Mouse (Mus musculus): ENCODE data around the gene Mical3.

Mical3 gene

DNA sequence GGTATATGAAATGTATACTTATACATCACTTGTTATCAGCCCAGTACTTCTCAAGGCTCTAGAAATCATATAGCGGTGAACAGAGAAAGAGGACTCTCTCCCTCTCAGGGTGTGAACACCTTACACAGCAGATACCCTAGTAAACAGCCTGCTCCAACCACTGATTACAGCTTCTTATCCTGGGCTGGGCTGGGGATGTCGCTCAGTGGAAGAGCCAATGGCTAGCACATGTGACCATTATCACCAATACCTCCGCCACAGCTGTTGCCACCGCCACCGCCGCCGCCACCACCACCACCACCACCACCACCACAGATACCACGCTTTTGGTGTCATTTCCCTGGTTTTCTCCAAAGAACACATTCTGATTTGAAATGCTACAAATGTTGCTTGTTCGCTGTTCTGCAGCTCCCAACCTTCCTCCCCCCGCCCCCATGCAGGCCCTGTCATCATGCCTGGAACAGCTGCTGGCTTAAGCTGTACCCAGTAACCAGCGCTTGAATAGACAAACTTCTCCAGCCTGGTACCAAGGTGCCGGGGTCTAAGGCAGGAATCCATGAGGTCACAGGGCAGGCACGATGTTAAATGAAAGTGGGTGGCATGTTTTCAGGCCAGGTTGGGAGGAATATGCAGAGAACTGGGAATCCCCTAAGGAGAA lies 78.7 kb downstream of the Mical3 start:
- no peak for DNase-seq (ENCODE audit: low spot score)

DNA sequence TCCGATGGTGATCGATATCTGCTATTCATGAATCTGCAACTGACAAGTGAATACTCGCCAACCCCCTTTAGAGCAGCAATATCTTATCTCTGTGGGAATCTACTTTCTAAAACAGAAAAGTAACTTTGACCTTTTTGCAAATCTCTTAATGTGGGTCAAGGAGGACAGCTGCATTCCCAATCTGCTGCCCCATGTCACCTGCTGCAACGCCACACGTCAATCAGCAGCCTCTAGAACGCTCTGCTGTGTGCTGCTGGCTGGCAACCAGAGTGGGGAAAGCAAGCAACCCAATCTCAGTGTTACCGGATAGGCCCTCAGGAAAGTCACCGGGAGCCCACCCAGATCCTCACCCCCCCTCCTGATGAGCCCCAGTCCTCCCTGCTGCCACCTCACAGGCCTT lies 79.4 kb downstream of the Mical3 start:
- DNase-seq (ENCODE audit: low spot score), result no peak

DNA sequence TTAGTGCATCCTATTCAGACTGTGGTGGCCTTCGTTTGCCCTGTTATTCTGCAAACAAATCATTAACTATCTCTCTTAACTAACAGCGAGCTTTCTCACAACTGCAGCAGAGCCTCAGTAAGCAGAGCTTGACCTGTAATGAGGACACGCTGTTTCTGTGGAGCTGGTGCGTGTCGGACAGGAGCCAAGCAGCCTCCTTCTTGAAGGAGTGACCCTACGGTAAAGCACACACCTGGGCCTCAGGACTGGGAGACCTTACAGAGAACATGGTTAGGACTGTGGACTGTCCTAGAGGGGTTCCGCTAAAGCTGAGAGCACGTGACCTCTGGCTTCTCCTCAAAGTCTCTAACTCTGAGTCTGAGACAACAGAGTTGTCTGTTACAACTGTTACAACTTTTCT lies 82.1 kb downstream of the Mical3 start:
- peak; percentile 36 for DNase-seq (ENCODE audit: low spot score)

DNA sequence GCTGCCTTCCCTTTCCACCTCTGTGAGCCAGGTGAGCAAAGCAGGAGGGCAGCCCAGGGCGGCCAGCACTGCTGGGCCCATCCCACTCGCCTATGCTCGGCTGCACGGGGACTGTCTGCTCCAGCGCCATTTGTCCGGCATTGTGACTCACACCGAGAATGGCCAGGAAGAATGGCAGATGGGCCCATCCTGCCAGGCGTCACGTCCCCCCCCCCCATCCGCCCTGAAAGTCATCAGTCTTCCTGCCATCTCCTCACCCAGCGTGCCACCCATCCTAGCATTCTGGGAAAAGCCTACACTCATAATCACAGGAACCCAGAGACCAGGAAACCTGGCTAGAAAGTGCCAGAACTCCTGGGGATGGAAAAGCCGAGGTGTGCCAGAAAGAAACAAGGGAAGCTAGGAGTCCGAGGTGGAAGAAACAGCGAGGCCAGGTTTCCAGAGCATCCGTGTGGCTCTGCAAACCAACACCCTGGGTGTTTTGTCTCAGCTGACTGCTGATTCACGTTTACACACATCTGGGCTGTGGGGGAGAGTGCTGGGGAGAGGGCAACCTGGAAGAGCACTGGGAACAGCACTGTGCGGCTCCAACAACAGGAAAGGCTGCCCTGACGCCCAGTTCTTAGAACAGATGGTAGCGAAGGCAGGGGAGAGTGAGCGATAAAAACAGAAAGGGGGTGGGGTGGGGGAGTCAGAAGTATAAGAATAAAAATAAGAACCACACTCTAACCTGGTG lies 85.3 kb downstream of the Mical3 start:
- no peak for DNase-seq (ENCODE audit: low spot score)

DNA sequence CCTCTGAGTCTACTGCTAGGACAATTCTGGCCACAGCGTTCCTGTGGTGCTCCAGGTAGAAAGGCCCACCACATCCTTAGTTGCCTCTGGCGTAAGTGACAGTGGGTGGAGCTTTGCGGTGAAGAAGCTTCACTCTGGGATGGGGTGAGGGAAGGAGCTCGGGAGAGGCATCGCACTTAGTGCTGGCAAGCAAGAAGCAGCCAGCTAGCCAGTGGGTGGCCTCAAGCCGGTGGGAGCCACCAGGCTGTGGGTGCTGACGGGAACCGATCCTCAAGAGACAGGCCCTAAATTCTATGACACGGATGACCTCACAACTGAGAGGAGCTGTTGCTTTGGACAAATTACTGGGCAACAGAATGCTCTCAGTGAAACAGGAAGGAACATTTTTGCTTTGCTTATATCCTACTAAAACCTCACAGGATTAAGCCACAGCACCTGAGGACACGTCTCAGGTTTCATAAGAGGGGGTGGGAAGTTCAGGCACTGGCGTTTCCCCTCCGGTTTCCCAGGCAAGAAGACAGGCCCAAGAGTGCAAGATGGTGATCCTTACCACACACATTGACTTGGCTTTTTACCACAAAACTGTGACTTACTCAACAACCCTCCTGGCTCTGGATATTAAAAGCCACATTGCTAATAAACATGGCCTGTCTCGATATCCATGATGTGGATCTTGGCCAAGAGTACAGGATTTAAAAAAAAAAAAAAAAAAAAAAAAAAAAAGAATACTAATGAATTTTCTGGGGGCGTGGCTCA lies 87.2 kb downstream of the Mical3 start:
- no peak for DNase-seq (ENCODE audit: low spot score)

DNA sequence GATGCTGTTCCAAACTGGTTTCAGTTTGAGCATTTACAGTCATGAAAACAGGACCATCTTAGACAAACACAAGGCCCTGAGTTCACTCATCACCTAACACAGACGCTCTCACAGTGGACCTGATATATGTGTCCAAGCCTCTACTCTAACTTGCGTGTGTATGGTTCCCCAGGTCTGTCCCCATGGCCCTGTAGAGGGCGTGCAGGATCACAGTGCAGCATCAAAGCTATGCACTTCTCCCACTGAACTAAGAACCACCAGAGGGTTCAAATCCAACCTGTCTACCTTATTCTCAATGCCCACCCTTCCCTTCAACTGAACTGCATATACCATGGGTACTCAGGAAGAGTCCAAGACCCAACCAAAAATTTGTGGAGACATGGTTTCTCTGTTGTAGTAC lies 91.1 kb downstream of the Mical3 start:
- no peak for DNase-seq (ENCODE audit: low spot score)

DNA sequence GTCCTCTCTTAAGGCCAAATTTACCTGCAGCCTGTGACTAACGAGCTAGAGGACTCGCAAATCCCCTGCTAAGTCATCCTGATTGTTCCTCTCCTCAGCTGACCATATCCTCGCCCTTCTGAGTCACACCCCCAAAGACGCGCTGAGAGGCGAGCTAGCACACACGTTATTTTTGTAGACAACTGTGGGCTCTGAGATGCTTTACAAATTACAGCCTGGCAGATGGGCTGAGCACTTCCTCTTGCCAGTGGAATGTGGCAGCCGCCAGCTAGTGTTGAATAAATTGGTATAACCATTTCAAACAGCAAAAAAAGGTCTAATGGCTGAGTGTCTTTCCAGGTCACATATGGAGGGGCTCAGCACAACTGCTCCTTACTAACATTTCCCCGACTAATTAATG lies 91.5 kb downstream of the Mical3 start:
- DNase-seq (ENCODE audit: low spot score), result no peak

DNA sequence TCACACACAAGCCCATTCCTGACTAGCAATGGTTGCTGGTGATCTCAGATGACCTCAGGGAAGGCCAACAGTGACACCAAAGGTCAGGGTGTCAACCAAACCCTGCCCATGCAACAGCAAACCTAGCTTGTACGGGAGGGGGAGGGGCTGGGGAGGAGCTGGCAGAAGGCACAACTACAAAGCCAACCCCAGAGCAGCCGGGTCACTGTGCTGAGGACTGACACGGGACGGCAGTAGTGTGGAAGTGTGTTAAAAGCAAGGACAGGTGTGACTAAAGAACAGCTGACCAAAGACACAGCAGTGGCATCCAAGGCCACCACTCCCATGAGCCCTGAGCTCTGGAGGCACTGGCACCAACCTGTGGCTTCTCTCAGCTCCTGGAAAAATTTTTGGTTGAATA lies 93.7 kb downstream of the Mical3 start:
- no peak for DNase-seq (ENCODE audit: low spot score)

DNA sequence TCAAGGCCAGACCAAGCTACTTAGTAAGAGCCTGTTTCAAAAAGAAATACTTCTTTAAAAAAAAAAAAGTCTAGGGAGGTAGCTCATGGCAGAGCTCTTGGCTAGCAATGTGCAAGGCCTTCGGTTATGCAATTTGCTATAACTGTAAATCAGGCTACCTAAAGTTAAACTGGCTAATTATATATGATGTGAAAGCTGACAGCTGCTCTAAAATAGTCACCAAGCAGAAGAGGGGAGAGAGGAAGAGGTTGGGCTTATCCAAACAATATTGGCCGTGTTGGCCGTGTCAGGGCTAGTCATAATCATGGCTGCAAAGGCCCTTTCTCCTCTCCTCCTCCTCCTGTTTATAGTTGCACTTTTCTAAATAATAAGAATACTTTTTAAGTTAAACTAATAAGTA lies 94.9 kb downstream of the Mical3 start:
- no peak for DNase-seq (ENCODE audit: low spot score)

DNA sequence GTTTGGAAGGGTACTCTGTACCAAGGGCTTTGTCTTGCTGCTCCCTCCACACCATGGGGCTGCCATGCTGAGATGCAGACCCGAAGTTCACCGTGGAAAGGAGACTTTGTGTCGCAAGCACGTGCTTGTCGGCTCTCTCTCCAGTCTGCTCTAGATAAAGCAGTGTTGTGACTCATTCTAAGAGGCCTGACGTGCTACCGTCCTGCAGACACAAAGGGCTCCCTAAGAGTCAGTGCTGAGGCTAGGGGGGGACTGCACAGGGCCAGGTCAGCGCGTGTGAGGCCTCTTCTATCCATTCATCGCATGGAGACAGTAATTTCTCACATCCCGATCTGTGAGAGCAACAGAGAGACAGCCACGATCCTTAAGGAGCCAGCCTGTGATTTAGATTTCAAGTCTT lies 95.5 kb downstream of the Mical3 start:
- no peak for DNase-seq (ENCODE audit: low spot score)

DNA sequence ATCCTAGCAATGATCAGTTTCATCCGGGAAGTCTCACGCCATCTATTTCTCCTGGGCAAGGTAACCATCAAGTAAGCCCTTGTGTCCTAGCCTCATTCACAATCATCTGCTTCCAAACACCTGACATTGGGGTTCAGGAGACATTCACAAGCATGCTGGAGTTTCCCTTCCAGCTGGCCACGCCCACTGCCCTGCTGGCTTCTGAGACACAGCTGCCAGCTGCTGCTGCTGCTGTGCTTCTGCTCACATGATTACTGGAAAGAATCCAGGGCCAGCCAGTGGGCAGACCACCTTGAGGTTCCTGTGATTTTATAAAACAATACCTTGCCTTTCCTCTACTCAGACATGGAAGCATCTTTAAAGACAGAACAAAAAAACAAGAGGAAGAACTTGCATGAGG lies 97.5 kb downstream of the Mical3 start:
- no peak for DNase-seq (ENCODE audit: low spot score)

DNA sequence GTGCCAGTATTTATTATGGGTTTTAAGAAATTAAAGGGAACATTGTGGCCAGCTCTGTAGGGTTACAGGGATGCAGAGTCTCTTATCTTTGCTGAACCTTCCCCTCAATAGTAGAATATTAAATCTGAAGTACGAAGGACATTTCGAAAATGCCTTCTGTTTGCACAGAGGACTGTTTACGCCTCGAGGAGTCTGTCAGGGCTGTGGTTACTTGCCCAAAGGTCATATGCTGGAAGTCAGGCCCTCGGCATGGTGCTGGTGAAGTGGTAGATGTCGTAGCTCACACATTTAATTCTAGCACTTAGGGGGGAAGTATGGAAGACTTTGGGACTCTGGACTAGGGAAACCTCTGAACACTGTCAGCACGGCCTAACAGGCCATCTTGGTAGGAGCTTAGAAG lies 99.4 kb downstream of the Mical3 start:
- no peak for DNase-seq (ENCODE audit: low spot score)

DNA sequence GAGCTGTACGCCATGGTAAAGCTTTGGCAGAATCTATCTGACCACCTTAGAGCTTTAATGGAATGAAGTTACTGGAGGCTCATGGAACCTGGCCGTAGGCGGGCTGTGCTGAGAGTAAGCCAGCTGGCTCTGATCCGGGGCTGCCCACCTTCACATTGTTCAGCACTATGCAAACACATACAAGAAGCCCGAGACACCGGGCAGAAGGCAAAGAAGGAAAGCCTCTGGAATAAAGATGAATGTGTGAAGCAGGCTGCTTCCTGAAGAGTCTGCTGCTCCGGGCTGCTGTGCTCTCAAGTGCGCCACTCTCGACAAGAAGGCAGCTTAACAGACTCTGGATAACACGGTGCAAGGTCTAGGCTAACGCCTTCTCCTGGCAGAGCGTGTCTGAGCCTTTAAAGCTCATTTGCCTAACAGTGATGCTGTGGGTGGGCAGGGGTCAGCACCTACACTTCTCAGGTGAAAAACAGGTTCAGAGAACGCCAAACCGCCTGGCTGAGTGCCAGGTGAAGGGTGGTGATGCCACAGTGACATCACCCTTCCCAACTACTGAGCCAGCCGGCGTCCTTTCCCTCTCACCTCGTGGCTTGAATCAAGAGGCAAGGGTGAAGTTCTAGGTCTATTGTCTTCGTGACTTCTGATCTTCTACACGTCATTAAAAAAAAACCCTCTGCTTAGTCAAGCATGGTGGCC lies 100.8 kb downstream of the Mical3 start:
- DNase-seq (ENCODE audit: low spot score), result no peak

DNA sequence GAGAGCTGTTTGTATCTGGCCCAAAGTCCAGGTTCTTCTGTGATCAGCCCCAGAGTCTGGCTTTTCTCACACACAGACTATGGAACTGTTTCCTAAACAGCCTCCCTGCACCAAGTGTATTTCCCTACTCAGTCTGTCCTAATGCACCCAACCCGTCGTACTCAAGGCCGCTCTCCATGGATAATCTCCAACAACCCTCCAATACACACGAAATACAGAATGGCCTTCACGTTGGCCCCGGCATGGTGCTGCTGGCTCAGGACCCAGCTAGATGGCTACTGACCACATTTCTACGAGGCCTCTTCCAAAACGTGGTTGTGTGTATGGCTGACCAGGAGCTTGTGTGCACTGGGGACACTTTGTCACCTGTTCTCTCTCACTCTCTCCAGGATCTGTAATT lies 102.3 kb downstream of the Mical3 start:
- no peak for DNase-seq (ENCODE audit: low spot score)

DNA sequence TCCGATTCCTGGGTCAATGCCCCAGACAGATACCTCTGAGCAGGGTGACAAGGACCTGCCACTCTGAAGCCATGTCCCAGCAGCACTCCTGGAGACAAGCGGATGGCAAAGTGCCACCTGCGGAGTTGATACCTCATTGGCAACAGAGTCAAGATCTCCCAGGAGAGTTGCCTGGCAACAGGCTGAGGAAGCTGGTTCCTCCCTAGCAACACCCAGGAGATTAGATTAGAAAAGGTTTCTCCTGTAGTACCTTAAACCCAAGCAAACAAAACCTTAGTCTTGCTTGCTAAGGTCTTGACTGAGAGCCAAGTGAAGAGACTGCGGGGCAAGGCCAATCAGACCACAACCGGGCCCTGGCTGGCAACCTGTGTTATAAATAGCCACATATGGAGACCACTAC lies 103.5 kb downstream of the Mical3 start:
- no peak for DNase-seq (ENCODE audit: low spot score)

DNA sequence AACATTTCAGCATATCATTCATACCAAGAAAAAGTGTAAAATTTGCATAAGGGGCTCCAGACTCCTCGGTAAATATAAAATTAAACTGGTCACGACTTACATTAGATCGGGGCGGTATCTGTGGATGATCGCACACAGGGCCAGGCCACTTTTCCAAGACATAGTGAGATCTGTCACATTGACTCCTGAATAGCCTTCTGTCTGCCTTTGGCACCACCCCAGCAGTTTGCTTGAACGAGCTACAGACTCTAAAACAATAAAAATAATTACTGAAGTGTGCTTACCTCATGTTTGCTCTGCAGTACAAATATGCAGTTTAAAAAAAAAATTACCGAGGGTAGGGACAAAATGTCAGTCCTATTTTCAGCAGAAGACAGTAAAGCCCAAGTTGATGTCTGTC lies 103.9 kb downstream of the Mical3 start:
- no peak for DNase-seq (ENCODE audit: low spot score)

DNA sequence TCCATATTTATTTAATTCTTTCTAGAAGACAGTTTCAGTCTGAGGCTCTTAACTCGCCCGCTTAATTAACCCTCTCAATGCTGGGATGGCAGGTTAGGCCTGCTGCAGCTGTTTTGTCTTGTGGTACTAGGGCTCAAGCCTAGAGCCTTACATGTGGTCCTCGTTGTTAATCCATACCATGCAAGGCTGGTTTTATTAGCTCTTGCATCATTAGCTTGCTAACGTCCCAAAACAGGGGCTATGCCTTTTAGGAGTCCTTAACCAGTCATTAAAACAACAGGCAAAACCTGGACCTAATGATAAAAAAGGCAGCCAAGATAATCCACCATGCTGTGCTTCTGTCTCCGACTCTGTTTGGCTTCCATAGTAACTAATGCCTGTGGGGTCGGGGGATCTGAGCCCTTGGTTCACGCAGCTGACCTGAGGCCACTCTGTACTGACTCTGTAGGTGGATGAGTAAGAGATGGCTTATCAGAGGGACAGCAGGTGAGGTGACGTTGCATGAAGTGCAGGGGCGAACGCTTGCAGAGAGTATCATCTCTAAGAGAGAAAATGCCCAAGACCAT lies 104.7 kb downstream of the Mical3 start:
- DNase-seq (ENCODE audit: low spot score), result no peak

DNA sequence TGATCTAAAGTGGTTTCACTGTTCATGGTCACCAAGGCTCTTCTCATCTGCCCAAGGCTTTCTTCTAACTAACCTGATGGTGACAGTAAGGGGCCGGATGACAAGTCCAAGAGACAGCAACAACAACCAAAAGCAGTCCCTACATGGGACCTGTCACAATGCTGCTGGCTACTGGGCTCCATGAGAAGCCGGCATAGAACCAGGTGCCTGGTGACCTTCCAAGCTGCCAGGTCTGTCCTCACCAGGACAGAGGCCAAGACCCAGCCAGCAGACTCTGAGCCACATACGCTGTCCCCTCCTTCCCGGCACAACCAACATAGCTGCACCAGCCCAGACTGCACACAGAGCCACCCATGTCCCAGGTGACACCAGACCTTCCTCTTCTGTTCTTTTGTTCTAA lies 112.7 kb downstream of the Mical3 start:
- no peak for DNase-seq (ENCODE audit: low spot score)

DNA sequence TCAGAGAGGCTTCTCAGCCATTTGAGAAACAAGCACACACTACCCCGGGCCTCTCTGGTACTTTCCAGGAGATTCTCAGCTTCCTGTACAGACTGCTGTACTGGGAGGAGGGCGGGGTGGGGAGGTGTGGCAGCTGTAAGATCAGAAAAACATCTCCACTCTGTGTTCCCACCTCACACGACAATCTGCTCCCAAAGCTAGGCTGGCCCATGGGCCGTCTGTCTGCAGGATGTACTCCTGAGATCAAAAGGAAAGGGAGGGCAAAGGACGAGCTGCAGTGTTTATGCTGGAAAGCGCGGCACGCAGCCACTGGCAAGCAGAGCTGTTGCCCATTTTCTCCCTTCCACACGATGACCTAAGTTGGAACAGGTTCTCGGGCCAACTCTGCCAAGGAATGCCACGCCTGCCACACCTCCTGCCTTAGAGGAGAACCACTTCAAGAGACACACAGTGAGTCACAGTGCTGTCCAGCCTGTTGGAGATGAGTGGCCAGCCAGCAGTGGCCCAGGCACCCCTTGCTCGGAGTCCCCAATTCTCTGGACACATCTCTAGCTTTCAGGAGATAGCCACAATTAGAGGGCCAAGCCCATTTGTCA lies 113.3 kb downstream of the Mical3 start:
- DNase-seq (ENCODE audit: low spot score), result peak; percentile 74

DNA sequence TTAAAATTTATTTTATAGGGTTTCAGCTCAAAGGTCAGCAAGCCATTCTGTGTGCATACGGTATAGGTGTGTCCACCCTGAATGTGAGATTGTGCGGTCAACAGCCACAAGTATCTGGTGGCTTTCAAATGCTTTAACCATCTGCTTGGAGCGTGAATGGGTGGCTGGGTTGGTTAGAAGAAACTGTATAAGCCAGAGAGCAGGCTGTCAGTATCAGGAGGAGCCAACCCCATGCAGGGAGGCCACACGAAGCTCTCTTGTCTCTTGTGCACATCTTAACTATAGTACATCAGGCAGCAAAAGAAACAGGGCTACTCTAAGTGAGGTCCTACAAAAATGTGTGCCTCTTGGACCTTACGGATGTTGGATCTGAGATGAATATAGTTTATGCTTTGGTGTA lies 114.7 kb downstream of the Mical3 start:
- no peak for DNase-seq (ENCODE audit: low spot score)

DNA sequence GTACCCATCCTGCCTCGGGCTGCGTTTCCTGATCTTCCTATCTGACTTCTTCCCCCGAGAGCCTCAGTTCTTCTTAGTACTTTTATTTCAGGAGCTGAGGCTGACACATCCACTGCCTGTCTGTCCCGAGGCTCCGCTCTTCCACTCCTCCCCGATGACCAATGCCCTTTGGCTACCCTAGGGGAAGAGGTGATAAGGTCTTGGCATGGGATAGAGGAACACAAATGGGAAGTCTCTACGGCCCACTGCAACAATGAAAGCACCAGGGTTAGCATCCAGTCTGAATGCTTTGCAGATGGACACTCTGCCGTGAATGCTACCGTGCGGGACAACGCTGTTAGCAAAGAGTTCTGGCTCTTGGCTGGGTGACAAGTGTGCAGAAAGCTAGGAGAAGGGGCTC lies 116.5 kb downstream of the Mical3 start:
- no peak for DNase-seq (ENCODE audit: low spot score)

DNA sequence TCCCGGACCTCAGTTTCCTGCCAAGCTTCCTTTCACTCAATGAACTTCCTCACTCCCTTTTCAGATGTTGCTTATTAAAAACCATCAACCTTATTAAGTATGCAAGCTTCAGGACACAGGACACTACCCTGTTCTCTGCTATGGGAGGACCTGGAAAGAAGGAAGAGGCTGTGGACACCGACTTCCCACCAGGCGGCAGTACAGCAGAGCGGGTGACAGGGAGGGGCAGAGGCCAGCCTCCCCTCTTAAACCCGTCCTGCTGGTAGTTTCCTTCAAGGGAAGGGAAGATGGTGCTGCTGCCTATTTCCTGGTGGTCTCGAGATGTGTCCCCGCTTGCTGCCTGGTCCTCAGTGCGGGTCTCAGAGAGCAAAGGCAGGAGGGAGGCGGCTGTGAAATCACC lies 117.0 kb downstream of the Mical3 start:
- DNase-seq (ENCODE audit: low spot score), result peak; percentile 64
